Mouse (Mus musculus): ENCODE measurements around the gene Adamts20.

The Adamts20 gene

DNA sequence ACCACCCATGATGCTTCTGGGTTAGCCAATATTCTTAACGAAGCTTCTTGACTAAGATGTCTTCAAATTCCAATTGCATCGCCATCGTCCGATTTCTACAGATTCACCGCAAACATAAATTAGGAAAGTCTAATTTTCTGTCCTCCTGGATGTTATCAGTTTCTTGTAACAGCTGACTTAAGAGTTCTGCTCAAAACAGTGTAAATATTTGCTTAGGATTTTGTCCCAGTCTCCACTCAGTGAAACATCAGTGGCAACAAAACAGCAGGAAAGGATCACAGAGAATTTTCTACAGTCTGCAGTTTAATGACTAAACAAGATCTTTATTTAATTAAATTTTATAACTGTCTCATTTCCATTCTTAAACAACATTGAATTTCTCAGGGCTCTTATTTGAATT is 218.5 kb downstream of the Adamts20 start:
- DNase-seq, result no peak

DNA sequence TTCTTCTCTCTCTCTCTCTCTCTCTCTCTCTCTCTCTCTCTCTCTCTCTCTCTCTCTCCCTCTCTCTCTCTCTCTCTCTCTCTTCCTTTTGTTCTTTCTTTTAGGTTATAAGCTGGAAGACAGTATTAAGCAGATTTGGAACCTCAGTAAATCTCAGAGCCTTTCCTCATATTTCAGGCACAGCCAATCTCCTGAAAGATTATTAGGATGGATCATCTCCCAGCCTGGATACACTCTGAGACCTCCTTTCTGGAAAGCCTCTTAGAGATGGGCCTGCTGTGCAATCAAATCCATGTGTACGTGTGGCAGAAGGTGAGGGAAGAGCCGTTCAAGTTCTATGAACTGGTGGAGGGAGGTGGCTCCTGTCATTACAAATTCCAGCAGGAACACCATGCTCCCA is 220.9 kb downstream of the Adamts20 start:
- DNase-seq, result no peak

DNA sequence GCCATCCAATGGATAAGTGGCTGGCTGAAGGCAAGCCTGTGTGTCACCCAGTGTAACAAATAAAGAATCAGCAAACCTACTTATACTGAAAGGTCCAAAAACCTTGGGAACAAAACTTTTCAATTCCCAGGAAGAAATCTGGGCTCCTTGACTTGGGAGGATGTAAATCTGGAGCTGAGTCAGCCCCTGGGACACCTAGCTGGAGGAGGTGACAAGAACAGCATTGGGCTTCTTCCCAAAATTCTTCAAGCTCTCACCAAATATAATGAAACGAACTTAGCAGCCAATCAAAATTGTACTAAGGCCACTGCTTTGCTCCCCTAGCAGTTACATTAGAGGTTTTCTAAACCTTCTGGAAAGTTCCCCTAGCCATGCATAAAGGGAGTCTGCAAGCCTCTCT is 223.1 kb downstream of the Adamts20 start:
- DNase-seq, result no peak

DNA sequence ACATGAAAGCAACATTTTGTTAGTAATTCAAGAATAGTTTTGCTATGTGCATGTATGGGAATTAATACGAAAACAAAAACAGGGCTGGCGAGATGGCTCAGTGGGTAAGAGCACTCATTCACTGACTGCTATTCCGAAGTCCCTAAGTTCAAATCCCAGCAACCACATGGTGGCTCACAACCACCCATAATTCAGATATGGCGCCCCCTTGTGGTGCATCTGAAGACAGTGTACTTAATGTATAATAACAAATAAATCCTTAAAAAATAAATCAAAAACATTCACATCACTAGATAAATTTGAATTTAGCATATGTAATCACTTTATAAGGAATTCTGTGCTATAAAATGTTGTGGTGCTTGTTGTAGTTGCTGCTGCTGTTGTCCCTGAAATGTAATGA is 225.6 kb downstream of the Adamts20 start:
- DNase-seq, result no peak

DNA sequence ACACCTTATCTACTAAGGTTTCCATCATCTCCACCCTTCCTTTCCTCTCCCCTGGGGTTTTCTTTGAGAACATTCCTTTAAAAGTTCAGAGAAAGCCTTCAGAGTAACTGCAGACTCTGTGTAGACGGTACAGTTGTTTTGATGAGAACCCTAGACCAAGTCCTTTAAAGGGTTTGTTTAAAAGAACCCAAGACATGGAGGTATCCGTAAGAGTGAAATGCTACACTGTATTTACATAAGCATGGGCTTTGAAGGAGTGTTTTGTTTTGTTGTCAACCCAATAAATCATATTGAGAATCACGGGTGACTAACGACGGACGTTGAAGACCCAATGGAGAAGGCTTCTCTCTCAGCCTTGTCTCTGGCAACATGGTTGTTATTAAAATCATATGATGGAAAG is 226.1 kb downstream of the Adamts20 start:
- no peak for DNase-seq

DNA sequence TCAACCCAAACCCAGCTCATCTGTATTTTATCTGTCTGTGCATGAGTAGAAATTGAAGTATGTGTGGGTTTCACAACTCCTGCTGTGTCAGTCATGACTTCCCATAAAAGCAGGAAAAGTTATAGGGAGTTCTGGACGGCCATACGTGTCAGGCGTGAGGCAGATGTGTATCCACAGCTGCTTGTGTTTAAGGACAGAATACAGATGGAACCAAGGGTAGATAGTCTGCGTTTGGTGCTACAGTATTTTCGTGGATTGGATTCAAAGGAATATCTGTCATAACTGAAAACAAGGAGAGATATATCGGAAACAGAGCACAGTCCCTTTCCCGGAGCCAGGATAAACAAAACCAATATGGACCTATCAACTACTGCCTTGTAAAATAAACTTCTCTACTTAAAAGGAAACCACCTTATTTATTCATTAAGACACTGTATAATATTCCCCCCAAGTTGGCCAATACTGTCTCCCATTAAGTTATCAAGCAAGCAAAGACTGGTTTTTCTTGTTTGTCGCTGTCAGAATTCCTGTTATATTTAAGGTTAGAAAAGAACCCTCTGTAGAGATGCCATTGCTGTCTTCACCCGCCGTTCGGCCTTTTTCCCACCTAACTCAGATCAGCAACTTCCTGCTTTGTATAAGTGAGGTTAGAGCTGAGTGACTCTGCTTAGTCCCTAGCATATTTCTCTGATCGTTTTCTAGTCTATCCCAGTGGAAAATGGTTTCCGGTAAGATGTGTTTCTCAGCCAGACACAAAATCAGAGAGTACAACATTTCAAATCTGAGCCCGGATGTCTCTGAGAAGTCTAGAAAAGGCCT is 227.0 kb downstream of the Adamts20 start:
- no peak for DNase-seq

DNA sequence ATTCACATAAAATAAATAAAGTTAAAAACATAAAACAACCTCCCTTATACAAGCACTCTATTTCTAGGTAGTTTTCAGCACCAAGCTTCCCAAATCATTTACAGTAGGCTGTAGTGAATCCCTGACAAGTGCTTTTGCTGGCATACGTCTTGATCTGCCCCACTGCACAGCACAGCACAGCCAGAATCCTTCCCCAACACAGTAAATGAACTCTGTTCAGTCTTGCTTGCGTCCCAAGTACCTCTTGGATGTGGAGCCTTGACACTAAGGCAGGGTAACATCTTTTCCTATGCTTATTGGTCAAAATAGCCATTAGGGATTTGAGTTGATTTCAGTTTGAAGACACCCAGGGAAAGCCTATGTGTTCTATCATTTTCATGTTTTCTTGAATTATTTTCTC is 228.5 kb downstream of the Adamts20 start:
- DNase-seq, result no peak

DNA sequence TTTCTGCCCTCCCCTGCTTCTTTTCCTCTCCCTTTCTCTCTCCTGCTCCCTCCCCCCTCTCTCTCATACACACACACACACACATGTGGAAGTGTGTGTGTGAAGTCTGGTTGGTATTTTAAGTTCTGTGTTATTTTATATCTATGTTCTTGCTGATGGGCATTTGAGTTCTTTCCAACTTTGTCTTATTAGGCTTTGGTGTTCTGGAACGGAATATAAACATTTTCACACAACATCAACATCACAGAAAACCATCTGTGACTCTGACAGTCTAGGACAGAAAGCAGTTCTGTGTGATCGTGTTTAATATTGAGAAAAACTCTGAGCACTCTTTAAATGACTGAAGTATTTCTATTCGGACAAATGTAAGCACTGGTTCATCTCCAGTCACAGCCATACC is 229.1 kb downstream of the Adamts20 start:
- no peak for DNase-seq

DNA sequence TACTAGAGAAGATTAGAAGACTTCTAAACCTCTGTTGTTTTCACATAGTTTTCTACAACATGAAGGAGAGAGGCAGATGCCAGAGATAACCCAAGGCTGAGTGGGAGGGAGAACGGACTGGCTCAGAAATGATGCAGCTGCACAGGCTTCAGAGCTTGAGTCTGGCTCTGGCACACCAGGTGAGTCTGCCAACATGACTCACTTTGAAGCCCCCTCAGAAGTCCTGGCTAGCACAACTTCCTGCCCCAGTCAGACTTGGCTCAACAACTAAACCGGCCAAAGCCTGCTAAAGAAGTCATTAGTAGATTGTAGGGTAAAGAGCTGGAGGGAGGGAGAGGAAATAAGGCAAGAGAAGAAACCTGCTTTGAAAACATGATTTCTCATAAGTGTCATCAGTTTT is 230.0 kb downstream of the Adamts20 start:
- DNase-seq, result no peak

DNA sequence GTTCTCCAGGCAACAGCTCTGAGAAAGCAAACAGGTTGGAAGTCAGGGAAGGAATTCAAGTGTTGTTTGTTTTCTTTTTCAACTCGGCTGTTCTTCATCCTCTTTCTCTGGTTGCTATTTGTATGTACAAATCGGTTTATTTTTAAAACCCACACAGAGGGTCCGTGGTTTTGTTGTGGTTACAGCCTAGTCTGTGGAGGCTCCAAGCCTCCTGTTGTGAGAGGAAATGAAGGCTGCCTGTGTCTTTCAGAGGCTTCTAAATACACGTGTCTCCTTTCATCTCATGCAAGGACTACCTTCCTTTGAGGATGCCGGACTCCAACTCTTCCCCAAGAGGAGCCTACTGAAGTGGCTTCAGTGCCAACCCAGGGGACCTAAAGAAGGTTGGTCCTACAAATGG is 234.0 kb downstream of the Adamts20 start:
- no peak for DNase-seq

DNA sequence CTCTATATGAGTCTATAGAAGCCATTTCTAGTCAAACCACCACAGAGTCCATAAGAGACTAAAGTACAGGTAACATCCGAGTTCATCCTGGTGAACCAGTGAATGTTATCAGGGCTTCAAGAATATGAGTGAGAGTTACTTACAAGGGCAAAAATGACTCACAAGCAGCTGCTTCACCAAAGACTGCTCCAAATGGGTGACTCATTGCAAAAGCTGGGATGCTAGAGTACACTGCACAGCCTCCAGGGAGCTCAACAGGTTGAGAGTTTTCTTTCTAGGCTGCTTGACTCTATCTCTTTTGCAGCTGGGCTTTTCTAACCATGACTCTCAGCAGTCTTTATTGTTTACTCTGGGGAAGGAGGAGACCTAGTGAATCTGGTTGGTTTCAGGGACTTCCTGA is 237.8 kb downstream of the Adamts20 start:
- no peak for DNase-seq

DNA sequence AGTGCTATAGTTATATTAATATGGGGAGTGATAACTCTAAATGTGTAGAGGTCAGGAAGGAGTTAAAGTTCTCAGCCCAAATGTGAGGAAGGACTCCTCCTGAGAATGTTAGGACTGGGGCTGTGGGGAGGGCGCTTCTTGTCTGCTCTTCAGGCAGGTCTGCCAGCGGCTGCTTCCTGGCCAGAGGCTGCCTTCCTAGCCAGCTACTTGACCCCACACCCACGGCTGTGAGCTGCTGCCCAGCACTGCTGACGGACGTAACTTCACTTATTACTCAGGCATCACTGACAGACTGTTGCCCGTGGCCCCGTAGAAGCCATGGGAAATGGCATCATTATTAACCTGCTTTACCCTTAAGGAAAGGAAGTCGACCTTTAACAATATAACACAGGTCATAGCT is 242.1 kb downstream of the Adamts20 start:
- no peak for DNase-seq

DNA sequence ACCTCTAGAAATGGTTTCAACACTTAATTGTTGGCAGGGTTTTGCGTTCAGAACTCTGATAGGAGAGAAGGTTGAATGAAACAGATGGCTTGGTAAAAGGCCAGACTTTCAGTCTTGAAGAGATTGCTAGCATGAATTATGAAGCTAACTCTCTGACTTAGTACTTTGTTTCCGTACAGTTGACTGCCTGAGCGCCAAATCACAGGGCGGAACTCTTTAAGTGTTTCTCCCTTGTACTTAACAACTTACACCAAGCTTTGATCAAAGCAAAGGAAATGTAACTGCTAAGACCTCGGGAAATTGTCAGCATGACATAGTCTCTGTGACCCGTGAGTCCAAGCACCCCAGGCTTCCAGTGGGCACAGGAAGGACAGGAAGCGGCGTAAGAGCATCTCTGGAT is 244.5 kb downstream of the Adamts20 start:
- DNase-seq, result no peak

All from lung, adult 18-20 months (tissue).